Mouse (Mus musculus) inflammation-experienced regulatory T-cells, adult 16 weeks (primary cell): ENCODE measurements around the gene Dgke. TPM values are rescaled to one million over a fixed set of nuclear protein-coding genes. Genes with fewer than 3 reads are reported as not detected.

Experiments
- polyA plus RNA-seq: library from polyadenylated mRNA; unstranded; fragments of 100-300 nt; shearing (Covaris generic); gene quantifications from one replicate; pipeline ENCODE4 v1.2.1, GENCODE M21; 2017

The Dgke gene
- polyA plus RNA-seq = 10.8 TPM

DNA sequence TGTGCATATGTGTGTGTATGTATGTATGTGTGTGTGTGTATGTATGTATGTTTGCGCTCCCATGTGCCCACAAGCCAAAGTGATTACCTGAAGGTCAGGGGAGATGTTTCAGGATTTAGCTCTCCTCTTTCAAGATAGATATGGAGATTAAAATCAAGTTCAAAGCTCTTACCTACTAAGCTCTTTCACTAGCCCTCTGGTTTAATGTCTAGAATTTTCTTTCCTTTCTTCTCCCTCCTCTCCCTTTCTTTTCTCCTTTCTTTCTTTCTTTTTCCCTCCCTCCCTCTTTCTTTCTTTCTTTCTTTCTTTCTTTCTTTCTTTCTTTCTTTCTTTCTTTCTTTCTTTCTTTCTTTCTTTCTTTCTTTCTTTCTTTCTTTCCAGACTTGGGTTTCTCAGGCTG is at the start of gene Dgke:
Gene Dgke, minus strand, starts transcription at position 101 of the 400 bp plus-strand sequence.

DNA sequence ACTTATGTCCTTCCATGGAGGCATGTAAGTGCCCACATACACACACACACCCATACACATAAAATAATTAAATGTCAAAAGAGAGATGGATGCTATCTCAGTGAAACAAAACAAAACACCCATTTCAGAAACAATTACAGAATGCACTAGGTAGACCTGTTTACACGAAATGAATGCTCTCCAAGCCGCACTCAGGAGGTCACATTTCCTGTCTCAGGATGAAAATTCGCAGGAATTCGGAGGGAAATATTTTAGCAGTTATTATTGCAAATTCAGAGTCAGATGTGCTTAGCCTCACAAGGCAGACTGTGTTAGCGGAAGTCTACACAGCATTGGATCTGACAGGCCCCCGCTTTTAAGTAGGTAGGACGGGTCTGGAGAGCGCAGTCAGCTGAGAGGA is 6.9 kb upstream of the Dgke start, which contains the start of gene Gm525:
Gene Gm525, plus strand, starts transcription at position 301 of the 400 bp plus-strand sequence.

DNA sequence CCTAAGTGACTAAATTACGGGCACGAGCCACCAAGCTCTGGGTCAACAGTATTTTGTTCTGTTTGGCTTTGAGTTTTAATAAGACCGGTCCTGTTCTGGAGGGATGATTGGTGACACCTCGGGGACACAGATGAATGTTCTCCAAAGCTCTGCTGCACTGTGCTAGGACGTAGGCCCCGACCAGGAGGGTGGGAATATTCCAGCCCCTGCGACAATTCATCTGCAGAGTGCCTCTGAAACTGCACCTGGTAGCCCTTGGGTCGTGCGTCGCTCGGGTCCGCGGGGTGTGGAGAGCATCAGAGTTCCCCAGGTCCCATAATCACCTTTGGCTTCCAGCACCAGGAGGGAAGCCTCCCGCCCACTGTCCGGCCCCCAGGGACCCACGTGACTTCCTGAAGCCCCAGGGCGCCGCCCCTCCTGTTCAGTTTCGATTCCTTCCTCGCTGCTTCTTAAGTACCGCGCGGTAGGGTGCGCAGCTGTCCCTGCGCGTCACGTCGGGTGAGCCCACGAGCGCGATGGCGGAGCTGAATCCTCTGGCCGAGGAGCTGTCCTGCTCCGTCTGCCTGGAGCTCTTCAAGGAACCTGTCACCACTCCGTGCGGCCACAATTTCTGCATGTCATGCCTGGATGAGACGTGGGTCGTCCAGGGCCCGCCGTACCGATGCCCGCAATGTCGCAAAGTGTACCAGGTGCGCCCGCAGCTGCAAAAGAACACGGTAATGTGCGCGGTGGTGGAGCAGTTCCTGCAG is 67.5 kb downstream of the Dgke start, which contains the start of gene Trim25:
Gene Trim25, plus strand, starts transcription at position 403 of the 749 bp plus-strand sequence.

Other genes starting within 250 kb of the Dgke start
- 2.6 TPM for gene Akap1, start 202.3 kb downstream of the Dgke start, polyA plus RNA-seq
- gene Scpep1, start 111.4 kb downstream of the Dgke start, polyA plus RNA-seq = 17.2 TPM
- not detected for gene Elobl, start 99.9 kb downstream of the Dgke start, polyA plus RNA-seq
- gene Coil, start 96.6 kb downstream of the Dgke start, polyA plus RNA-seq = 19.7 TPM
- 34.7 TPM for gene Trim25, start 67.5 kb downstream of the Dgke start, polyA plus RNA-seq
- gene Gm525, start 7.0 kb upstream of the Dgke start, polyA plus RNA-seq = not detected
- gene Nog, start 235.5 kb upstream of the Dgke start, polyA plus RNA-seq = not detected